Mouse (Mus musculus): ENCODE measurements around the gene Ibtk. TPM values are rescaled to one million over a fixed set of nuclear protein-coding genes. Genes with fewer than 3 reads are reported as not detected.

Ibtk gene
- polyA plus RNA-seq, 1 experiment from 2014 or later, result 31.0 TPM

- no peak overlapping the region for H3K4me3 ChIP-seq (ENCODE audit: control insufficient read depth in 1 of 2, insufficient read depth in 1 of 2, low read depth in 1 of 2, low read length in 2 of 2)
- 77% methylated on average over 11 of the region's 11 CpGs for WGBS
- H3K4me2 ChIP-seq (ENCODE audit: low read length), result no peak overlapping the region
- peaks cover 2 to 18% of the 10 kb centered on the region in 2 experiments; a peak in 3 of 4 replicates for H3K4me1 ChIP-seq (ENCODE audit: control insufficient read depth in 2 of 2, insufficient read depth in 2 of 2, low read length in 2 of 2)
- H3K9me3 ChIP-seq (ENCODE audit: control insufficient read depth, low read length), result no peaks in the 10 kb centered on the region
- no peaks in the 10 kb centered on the region for H3K27me3 ChIP-seq (ENCODE audit: control insufficient read depth, insufficient read depth, low read length)
- peaks cover 44% of the 10 kb centered on the region for H3K36me3 ChIP-seq (ENCODE audit: control insufficient read depth, insufficient read depth, low read length)
- ATAC-seq (ENCODE audit: insufficient number of reproducible peaks, insufficient read depth, low FRiP score, low read depth), result no peak
- no peak overlapping the region for H3K27ac ChIP-seq (replicated peaks in 1 of 2; ENCODE audit: control insufficient read depth in 1 of 2, insufficient read depth in 1 of 2, low read depth in 2 of 2, low read length in 2 of 2)
- H3K9ac ChIP-seq (ENCODE audit: low read length), result no peak overlapping the region
Observed at GRCm38 (mm10) chr9:85743358-85743757, 5.8 kb downstream of the Ibtk start.

- H3K9me3 ChIP-seq (ENCODE audit: control insufficient read depth, low read length), result no peaks in the 10 kb centered on the region
- no peak overlapping the region for H3K27ac ChIP-seq (replicated peaks in 1 of 2; ENCODE audit: control insufficient read depth in 1 of 2, insufficient read depth in 1 of 2, low read depth in 2 of 2, low read length in 2 of 2)
- H3K4me2 ChIP-seq (ENCODE audit: low read length), result no peak overlapping the region
- peaks cover 54% of the 10 kb centered on the region for H3K36me3 ChIP-seq (ENCODE audit: control insufficient read depth, insufficient read depth, low read length)
- no peak overlapping the region for H3K4me3 ChIP-seq (ENCODE audit: control insufficient read depth in 1 of 2, insufficient read depth in 1 of 2, low read depth in 1 of 2, low read length in 2 of 2)
- H3K9ac ChIP-seq (ENCODE audit: low read length), result no peak overlapping the region
- peaks cover 0 to 12% of the 10 kb centered on the region in 2 experiments; a peak in 2 of 4 replicates for H3K4me1 ChIP-seq (ENCODE audit: control insufficient read depth in 2 of 2, insufficient read depth in 2 of 2, low read length in 2 of 2)
- H3K27me3 ChIP-seq (ENCODE audit: control insufficient read depth, insufficient read depth, low read length), result no peaks in the 10 kb centered on the region
- ATAC-seq (ENCODE audit: insufficient number of reproducible peaks, insufficient read depth, low FRiP score, low read depth), result no peak
- 79% methylated on average over 4 of the region's 4 CpGs for WGBS
Observed at GRCm38 (mm10) chr9:85742107-85742506, 7.0 kb downstream of the Ibtk start.

GRCm38 (mm10) chr9:85739279-85739678 lies 9.9 kb downstream of the Ibtk start:
- Histone ChIP-seq H3K36me3 (ENCODE audit: control insufficient read depth, insufficient read depth, low read length) (peaks cover 75% of the 10 kb centered on the region), H3K9ac (ENCODE audit: low read length) (no peak overlapping the region), H3K4me3 (ENCODE audit: control insufficient read depth in 1 of 2, insufficient read depth in 1 of 2, low read depth in 1 of 2, low read length in 2 of 2) (no peak overlapping the region), H3K9me3 (ENCODE audit: control insufficient read depth, low read length) (no peaks in the 10 kb centered on the region), H3K4me1 (ENCODE audit: control insufficient read depth in 2 of 2, insufficient read depth in 2 of 2, low read length in 2 of 2) (no peaks in the 10 kb centered on the region), H3K27me3 (ENCODE audit: control insufficient read depth, insufficient read depth, low read length) (no peaks in the 10 kb centered on the region), H3K27ac (replicated peaks in 1 of 2; ENCODE audit: control insufficient read depth in 1 of 2, insufficient read depth in 1 of 2, low read depth in 2 of 2, low read length in 2 of 2) (no peak overlapping the region), H3K4me2 (ENCODE audit: low read length) (no peak overlapping the region)
- ATAC-seq (ENCODE audit: insufficient number of reproducible peaks, insufficient read depth, low FRiP score, low read depth), result no peak
- 92% methylated on average over 4 of the region's 4 CpGs for WGBS

GRCm38 (mm10) chr9:85734821-85735220 lies 14.3 kb downstream of the Ibtk start:
- Histone ChIP-seq H3K9me3 (ENCODE audit: control insufficient read depth, low read length) (no peaks in the 10 kb centered on the region), H3K4me1 (ENCODE audit: control insufficient read depth in 2 of 2, insufficient read depth in 2 of 2, low read length in 2 of 2) (no peaks in the 10 kb centered on the region), H3K4me2 (ENCODE audit: low read length) (no peak overlapping the region), H3K9ac (ENCODE audit: low read length) (no peak overlapping the region), H3K27me3 (ENCODE audit: control insufficient read depth, insufficient read depth, low read length) (no peaks in the 10 kb centered on the region), H3K4me3 (ENCODE audit: control insufficient read depth in 1 of 2, insufficient read depth in 1 of 2, low read depth in 1 of 2, low read length in 2 of 2) (no peak overlapping the region), H3K27ac (replicated peaks in 1 of 2; ENCODE audit: control insufficient read depth in 1 of 2, insufficient read depth in 1 of 2, low read depth in 2 of 2, low read length in 2 of 2) (no peak overlapping the region), H3K36me3 (ENCODE audit: control insufficient read depth, insufficient read depth, low read length) (peaks cover 83% of the 10 kb centered on the region)
- no peak for ATAC-seq (ENCODE audit: insufficient number of reproducible peaks, insufficient read depth, low FRiP score, low read depth)
- 74% methylated on average over 4 of the region's 4 CpGs for WGBS

DNA sequence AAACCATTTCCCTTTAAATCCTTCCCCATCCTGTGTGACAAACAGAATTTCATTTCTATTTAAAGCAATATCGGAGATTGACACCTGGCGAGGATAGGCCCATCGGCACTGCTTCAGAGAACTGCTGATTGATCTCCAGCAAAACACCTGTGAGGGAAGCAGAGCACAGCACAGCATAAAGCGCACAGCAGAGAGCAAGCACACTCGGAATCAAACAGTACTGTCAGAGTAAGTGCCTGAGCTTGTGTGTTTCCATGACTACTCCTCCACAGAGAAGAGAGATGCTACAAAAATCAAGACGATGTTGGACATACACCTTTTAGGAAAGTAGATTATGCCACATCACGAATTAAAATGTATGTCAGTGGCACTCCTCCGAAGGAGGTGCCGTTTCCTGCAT lies 25.1 kb downstream of the Ibtk start:
- Histone ChIP-seq H3K9ac (ENCODE audit: low read length) (no peak overlapping the region), H3K4me2 (ENCODE audit: low read length) (no peak overlapping the region), H3K4me1 (ENCODE audit: control insufficient read depth in 2 of 2, insufficient read depth in 2 of 2, low read length in 2 of 2) (no peaks in the 10 kb centered on the region), H3K9me3 (ENCODE audit: control insufficient read depth, low read length) (no peaks in the 10 kb centered on the region), H3K4me3 (ENCODE audit: control insufficient read depth in 1 of 2, insufficient read depth in 1 of 2, low read depth in 1 of 2, low read length in 2 of 2) (no peak overlapping the region), H3K27me3 (ENCODE audit: control insufficient read depth, insufficient read depth, low read length) (no peaks in the 10 kb centered on the region), H3K27ac (replicated peaks in 1 of 2; ENCODE audit: control insufficient read depth in 1 of 2, insufficient read depth in 1 of 2, low read depth in 2 of 2, low read length in 2 of 2) (no peak overlapping the region), H3K36me3 (ENCODE audit: control insufficient read depth, insufficient read depth, low read length) (peaks cover 94% of the 10 kb centered on the region)
- WGBS, result 94% methylated on average over 9 of the region's 9 CpGs
- no peak for ATAC-seq (ENCODE audit: insufficient number of reproducible peaks, insufficient read depth, low FRiP score, low read depth)

DNA sequence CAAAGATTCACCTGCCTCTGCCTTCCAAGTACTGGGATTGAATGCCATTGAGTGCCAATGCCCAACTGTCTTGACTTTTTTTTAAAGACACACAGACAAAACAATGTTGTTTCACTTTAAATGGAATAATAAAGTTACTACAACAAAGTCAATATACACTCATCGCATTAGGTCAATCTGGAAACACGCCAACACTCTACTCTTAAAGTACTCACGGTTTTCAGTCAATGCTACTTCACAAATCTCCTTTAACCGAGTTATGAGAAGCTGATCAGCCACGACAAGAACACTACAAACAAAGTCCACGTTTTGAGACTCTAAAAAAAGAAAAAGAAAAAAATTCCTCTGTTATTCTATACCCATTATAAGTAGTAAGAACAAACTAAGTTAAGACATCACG lies 31.8 kb downstream of the Ibtk start:
- H3K36me3 ChIP-seq (ENCODE audit: control insufficient read depth, insufficient read depth, low read length), result peaks cover 94% of the 10 kb centered on the region
- no peaks in the 10 kb centered on the region for H3K9me3 ChIP-seq (ENCODE audit: control insufficient read depth, low read length)

DNA sequence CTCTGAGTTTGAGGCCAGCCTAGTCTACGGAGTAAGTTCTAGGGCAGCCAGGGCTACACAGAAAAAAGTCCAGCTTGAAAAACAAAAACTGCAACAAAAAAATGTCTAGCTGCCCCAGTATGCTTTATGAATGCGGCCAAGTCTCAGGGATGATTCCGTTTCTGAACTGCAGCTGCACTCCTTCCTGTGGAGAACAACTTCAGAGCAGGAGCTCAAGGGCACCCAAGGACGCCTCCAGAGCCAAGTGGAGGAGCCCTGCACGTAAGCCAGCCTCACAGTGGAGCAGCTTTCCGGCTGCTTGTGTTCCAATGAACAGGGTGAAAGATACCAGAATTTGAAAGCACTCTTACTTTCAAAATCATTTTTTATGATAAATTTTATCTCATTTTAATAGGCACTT lies 41.8 kb downstream of the Ibtk start:
- Histone ChIP-seq H3K27me3 (ENCODE audit: control insufficient read depth, insufficient read depth, low read length) (no peaks in the 10 kb centered on the region), H3K9me3 (ENCODE audit: control insufficient read depth, low read length) (no peaks in the 10 kb centered on the region), H3K27ac (replicated peaks in 1 of 2; ENCODE audit: control insufficient read depth in 1 of 2, insufficient read depth in 1 of 2, low read depth in 2 of 2, low read length in 2 of 2) (peak overlapping the region; percentile 59 to 65; a peak in 3 of 4 replicates), H3K4me3 (ENCODE audit: control insufficient read depth in 1 of 2, insufficient read depth in 1 of 2, low read depth in 1 of 2, low read length in 2 of 2) (no peak overlapping the region), H3K4me1 (ENCODE audit: control insufficient read depth in 2 of 2, insufficient read depth in 2 of 2, low read length in 2 of 2) (0 out of 4 replicates have a peak, but pooled peaks cover 0 to 3% of the 10 kb centered on the region in 2 experiments), H3K4me2 (ENCODE audit: low read length) (no peak overlapping the region), H3K36me3 (ENCODE audit: control insufficient read depth, insufficient read depth, low read length) (peaks cover 94% of the 10 kb centered on the region), H3K9ac (ENCODE audit: low read length) (no peak overlapping the region)
- WGBS, result 58% methylated on average over 6 of the region's 6 CpGs
- no peak for ATAC-seq (ENCODE audit: insufficient number of reproducible peaks, insufficient read depth, low FRiP score, low read depth)

More for the DNA sequence above, 31.8 kb downstream of the Ibtk start:
- no peak overlapping the region for H3K9ac ChIP-seq (ENCODE audit: low read length)
- H3K4me1 ChIP-seq (ENCODE audit: control insufficient read depth in 2 of 2, insufficient read depth in 2 of 2, low read length in 2 of 2), result no peaks in the 10 kb centered on the region
- no peak overlapping the region for H3K4me2 ChIP-seq (ENCODE audit: low read length)
- no peak for ATAC-seq (ENCODE audit: insufficient number of reproducible peaks, insufficient read depth, low FRiP score, low read depth)
- no peak overlapping the region for H3K4me3 ChIP-seq (ENCODE audit: control insufficient read depth in 1 of 2, insufficient read depth in 1 of 2, low read depth in 1 of 2, low read length in 2 of 2)
- 86% methylated on average over 7 of the region's 7 CpGs for WGBS
- H3K27me3 ChIP-seq (ENCODE audit: control insufficient read depth, insufficient read depth, low read length), result no peaks in the 10 kb centered on the region
- H3K27ac ChIP-seq (replicated peaks in 1 of 2; ENCODE audit: control insufficient read depth in 1 of 2, insufficient read depth in 1 of 2, low read depth in 2 of 2, low read length in 2 of 2), result no peak overlapping the region

DNA sequence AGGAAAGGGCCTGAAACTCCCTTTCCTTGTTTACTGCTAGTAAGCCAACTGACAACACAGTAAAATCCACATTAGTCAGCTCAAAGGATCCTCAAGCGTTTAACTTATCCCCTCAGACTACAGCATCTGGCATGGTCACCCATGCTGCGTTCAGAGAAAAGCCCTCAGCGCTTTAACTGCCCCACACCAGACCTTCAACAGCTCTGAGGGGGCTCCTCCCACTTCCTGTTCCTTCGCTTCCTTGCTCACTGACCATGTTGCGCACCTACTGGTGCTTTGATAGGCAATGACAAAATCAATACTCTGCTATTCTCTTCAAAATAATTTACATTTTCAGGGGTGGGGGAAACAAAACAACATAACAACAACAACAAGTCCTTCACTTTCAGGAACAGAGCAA lies 47.2 kb downstream of the Ibtk start:
- H3K27me3 ChIP-seq (ENCODE audit: control insufficient read depth, insufficient read depth, low read length), result no peaks in the 10 kb centered on the region
- WGBS, result 78% methylated on average over 5 of the region's 5 CpGs
- H3K27ac ChIP-seq (replicated peaks in 1 of 2; ENCODE audit: control insufficient read depth in 1 of 2, insufficient read depth in 1 of 2, low read depth in 2 of 2, low read length in 2 of 2), result no peak overlapping the region
- no peak overlapping the region for H3K4me2 ChIP-seq (ENCODE audit: low read length)
- no peak for ATAC-seq (ENCODE audit: insufficient number of reproducible peaks, insufficient read depth, low FRiP score, low read depth)
- H3K4me3 ChIP-seq (ENCODE audit: control insufficient read depth in 1 of 2, insufficient read depth in 1 of 2, low read depth in 1 of 2, low read length in 2 of 2), result no peak overlapping the region
- no peak overlapping the region for H3K9ac ChIP-seq (ENCODE audit: low read length)
- H3K4me1 ChIP-seq (ENCODE audit: control insufficient read depth in 2 of 2, insufficient read depth in 2 of 2, low read length in 2 of 2), result no peaks in the 10 kb centered on the region
- peaks cover 79% of the 10 kb centered on the region for H3K36me3 ChIP-seq (ENCODE audit: control insufficient read depth, insufficient read depth, low read length)
- no peaks in the 10 kb centered on the region for H3K9me3 ChIP-seq (ENCODE audit: control insufficient read depth, low read length)

All from heart, embryonic 14.5 days (tissue).